Mouse (Mus musculus): ENCODE data around the gene Spcs2. TPM values are rescaled to one million over a fixed set of nuclear protein-coding genes. Genes with fewer than 3 reads are reported as not detected.

Spcs2 gene
- total RNA-seq, 1 experiment from 2014 or later = 129 TPM

Other genes starting within 250 kb of the Spcs2 start
- gene Tpbgl, start 236.4 kb downstream of the Spcs2 start, total RNA-seq (2021) = 14.7 and 16.5 TPM in 2 replicates
- 19.8 and 26.8 TPM in 2 replicates for gene Slco2b1, start 152.1 kb downstream of the Spcs2 start, total RNA-seq (2021)
- gene Olfr520, start 133.2 kb downstream of the Spcs2 start, total RNA-seq (2021) = not detected in 2 replicates
- not detected in 2 replicates for gene Olfr521, start 100.0 kb downstream of the Spcs2 start, total RNA-seq (2021)
- gene Neu3, start 35.0 kb downstream of the Spcs2 start, total RNA-seq (2021) = 2.6 and 3.3 TPM in 2 replicates
- 1.1 and 2.0 TPM in 2 replicates for gene Xrra1, start 4.3 kb downstream of the Spcs2 start, total RNA-seq (2021)
- gene Rnf169, start 117.0 kb upstream of the Spcs2 start, total RNA-seq (2021) = 18.6 and 19.1 TPM in 2 replicates
- 0.26 TPM in 1 of 2 replicates, not detected in the other for gene Chrdl2, start 142.7 kb upstream of the Spcs2 start, total RNA-seq (2021)

Data from adrenal gland, postnatal 14 days (tissue).